Mouse (Mus musculus) adrenal gland, postnatal 14 days (tissue): ENCODE measurements around the gene Garnl3. TPM values are rescaled to one million over a fixed set of nuclear protein-coding genes. Genes with fewer than 3 reads are reported as not detected.

Experiments
- DNase-seq: peaks from one replicate; pipeline ENCODE4 v3.0.0; 2021; ENCODE audit warnings: mixed read lengths
- total RNA-seq: library from RNA; stranded (reverse); gene quantifications from 2 replicates; pipeline ENCODE4 v1.2.3, GENCODE M21; 2021

Gene Garnl3
- total RNA-seq, 1 experiment from 2014 or later = 15.1 TPM

GRCm38 (mm10) chr2:32971235-32971634 is 160.2 kb downstream of the Garnl3 start:
- DNase-seq = no peak

- no peak for DNase-seq
Measured at GRCm38 (mm10) chr2:32969326-32969725, 162.1 kb downstream of the Garnl3 start.

- no peak for DNase-seq
Measured at GRCm38 (mm10) chr2:32968024-32968614, 163.3 kb downstream of the Garnl3 start.

GRCm38 (mm10) chr2:32966689-32967631 is 164.5 kb downstream of the Garnl3 start:
- DNase-seq = peak; percentile 92

- DNase-seq = no peak
Measured at GRCm38 (mm10) chr2:32966184-32966688, 165.2 kb downstream of the Garnl3 start.

- DNase-seq = no peak
Measured at GRCm38 (mm10) chr2:32965511-32966183, 165.8 kb downstream of the Garnl3 start.

GRCm38 (mm10) chr2:32964659-32965457 is 166.6 kb downstream of the Garnl3 start:
- no peak for DNase-seq

GRCm38 (mm10) chr2:32963981-32964380 is 167.5 kb downstream of the Garnl3 start:
- no peak for DNase-seq

GRCm38 (mm10) chr2:32963544-32963943 is 167.9 kb downstream of the Garnl3 start:
- DNase-seq = no peak

GRCm38 (mm10) chr2:32962875-32963220 is 168.6 kb downstream of the Garnl3 start:
- DNase-seq = peak; percentile 25

- peak; percentile 29 for DNase-seq
Measured at GRCm38 (mm10) chr2:32962062-32962874, 169.2 kb downstream of the Garnl3 start.

GRCm38 (mm10) chr2:32961192-32961995 is 170.1 kb downstream of the Garnl3 start, which contains the start of the genes Rpl12 and Lrsam1:
Gene Rpl12, plus strand, starts transcription at chr2:32961559.
Gene Lrsam1, minus strand, starts transcription at chr2:32961614.
- DNase-seq = peak; percentile 98

GRCm38 (mm10) chr2:32960273-32960672 is 171.2 kb downstream of the Garnl3 start:
- DNase-seq = no peak

- DNase-seq = no peak
Measured at GRCm38 (mm10) chr2:32957344-32957743, 174.1 kb downstream of the Garnl3 start.

GRCm38 (mm10) chr2:32954581-32954980 is 176.9 kb downstream of the Garnl3 start:
- no peak for DNase-seq

- DNase-seq = no peak
Measured at GRCm38 (mm10) chr2:32947454-32947853, 184.0 kb downstream of the Garnl3 start.

GRCm38 (mm10) chr2:32940483-32940882 is 191.0 kb downstream of the Garnl3 start:
- no peak for DNase-seq

GRCm38 (mm10) chr2:32939418-32939817 is 192.0 kb downstream of the Garnl3 start:
- DNase-seq = no peak

GRCm38 (mm10) chr2:32938741-32939140 is 192.7 kb downstream of the Garnl3 start:
- no peak for DNase-seq
